Mouse (Mus musculus): ENCODE measurements around the gene Tubgcp6. TPM values are rescaled to one million over a fixed set of nuclear protein-coding genes. Genes with fewer than 3 reads are reported as not detected.

Gene Tubgcp6
- polyA plus RNA-seq, 1 experiment from 2014 or later, result 12.7 TPM

- Histone ChIP-seq H3K4me1 (no peaks in the 10 kb centered on the region), H3K4me3 (no peak overlapping the region), H3K4me2 (no peak overlapping the region), H3K9me3 (no peaks in the 10 kb centered on the region), H3K36me3 (peaks cover 100% of the 10 kb centered on the region), H3K27me3 (no peaks in the 10 kb centered on the region), H3K27ac (no peak overlapping the region), H3K9ac (no peak overlapping the region)
- 89% methylated on average over 5 of the region's 5 CpGs for WGBS
- no peak for ATAC-seq (ENCODE audit: insufficient number of reproducible peaks, low FRiP score, low TSS enrichment, low read depth)
These were observed 25.5 kb downstream of the Tubgcp6 start for GRCm38 (mm10) chr15:89097450-89097849.

DNA sequence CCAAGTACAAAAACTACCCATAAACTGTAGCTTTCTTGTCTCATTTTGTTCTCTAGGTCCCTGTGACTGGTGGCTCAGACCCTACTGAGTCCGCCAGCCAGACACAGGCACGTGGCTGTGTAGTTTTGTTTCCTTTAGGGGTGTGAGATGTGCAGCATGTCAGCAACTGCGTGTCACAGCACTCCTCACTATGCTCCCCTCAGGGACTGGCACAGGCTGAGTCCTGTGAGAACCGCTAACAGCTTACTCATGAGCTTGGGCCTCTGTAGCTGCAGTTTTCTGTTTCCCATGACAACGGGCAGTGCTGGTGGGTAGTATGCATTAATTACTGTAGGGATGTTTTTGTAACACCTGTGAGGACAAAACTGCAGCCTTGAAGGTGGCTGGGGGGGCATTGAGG is 30.7 kb downstream of the Tubgcp6 start:
- no peak for ATAC-seq (ENCODE audit: insufficient number of reproducible peaks, low FRiP score, low TSS enrichment, low read depth)
- Histone ChIP-seq H3K36me3 (peaks cover 55% of the 10 kb centered on the region), H3K9ac (no peak overlapping the region), H3K27me3 (no peaks in the 10 kb centered on the region), H3K4me3 (no peak overlapping the region), H3K4me2 (no peak overlapping the region), H3K9me3 (no peaks in the 10 kb centered on the region), H3K4me1 (peaks cover 21% of the 10 kb centered on the region), H3K27ac (no peak overlapping the region)
- WGBS, result 74% methylated on average over 5 of the region's 5 CpGs

GRCm38 (mm10) chr15:89090662-89091061 is 32.2 kb downstream of the Tubgcp6 start:
- Histone ChIP-seq H3K4me3 (no peak overlapping the region), H3K9me3 (no peaks in the 10 kb centered on the region), H3K36me3 (peaks cover 55% of the 10 kb centered on the region), H3K9ac (no peak overlapping the region), H3K4me1 (peaks cover 21% of the 10 kb centered on the region), H3K27me3 (no peaks in the 10 kb centered on the region), H3K27ac (no peak overlapping the region), H3K4me2 (no peak overlapping the region)
- ATAC-seq (ENCODE audit: insufficient number of reproducible peaks, low FRiP score, low TSS enrichment, low read depth), result no peak
- WGBS, result 61% methylated on average over 4 of the region's 4 CpGs

DNA sequence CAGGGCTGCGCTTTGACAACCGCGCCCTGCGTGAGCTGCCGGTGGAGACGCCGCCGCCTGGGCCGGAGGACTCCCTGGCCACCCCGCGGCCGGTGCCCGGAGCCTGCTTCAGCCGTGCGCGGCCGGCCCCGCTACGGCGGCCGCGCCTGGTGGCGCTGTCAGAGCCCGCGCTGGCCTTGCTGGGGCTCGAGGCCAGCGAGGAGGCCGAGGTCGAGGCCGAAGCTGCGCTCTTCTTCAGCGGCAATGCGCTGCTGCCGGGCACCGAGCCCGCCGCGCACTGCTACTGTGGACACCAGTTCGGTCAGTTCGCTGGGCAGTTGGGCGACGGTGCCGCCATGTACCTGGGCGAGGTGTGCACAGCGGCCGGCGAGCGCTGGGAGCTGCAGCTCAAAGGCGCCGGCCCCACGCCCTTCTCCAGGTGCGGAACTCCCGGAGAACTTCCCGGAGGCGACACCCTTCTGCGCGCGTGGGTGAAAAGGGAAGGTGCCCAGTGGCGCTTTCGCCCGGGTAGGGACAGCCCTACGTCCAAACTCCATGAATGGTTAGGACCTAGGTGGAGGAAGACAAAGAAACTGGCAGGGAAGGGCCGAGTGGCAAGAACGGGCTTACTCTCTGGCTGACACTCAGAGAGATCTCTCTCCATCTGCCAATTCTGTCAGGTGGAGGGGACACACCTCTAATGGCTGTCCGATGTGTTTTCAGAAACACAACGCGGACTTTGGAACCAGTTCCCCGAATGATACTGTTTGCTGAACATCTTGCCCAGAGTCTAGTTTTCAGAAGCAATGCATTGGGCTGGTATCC is 33.5 kb downstream of the Tubgcp6 start:
- peaks cover 55% of the 10 kb centered on the region for H3K36me3 ChIP-seq
- 0 out of 2 replicates have a peak, but pooled peaks have one; percentile 19 for ATAC-seq (ENCODE audit: insufficient number of reproducible peaks, low FRiP score, low TSS enrichment, low read depth)
- H3K9ac ChIP-seq, result peak overlapping the region; percentile 95
- 3% methylated on average over 68 of the region's 68 CpGs for WGBS
- no peaks in the 10 kb centered on the region for H3K9me3 ChIP-seq
- H3K4me2 ChIP-seq, result peak overlapping the region; percentile 95
- peak overlapping the region; percentile 84 for H3K27ac ChIP-seq
- H3K4me3 ChIP-seq, result peak overlapping the region; percentile 97
- no peaks in the 10 kb centered on the region for H3K27me3 ChIP-seq
- peaks cover 21% of the 10 kb centered on the region for H3K4me1 ChIP-seq

GRCm38 (mm10) chr15:89088607-89089247 is 34.2 kb downstream of the Tubgcp6 start, which contains the start of gene Selenoo:
Gene Selenoo (plus strand): TSS chr15:89089084.
- Histone ChIP-seq H3K27me3 (no peaks in the 10 kb centered on the region), H3K9ac (peak within 1 kb of the TSS; percentile 95), H3K27ac (peak within 1 kb of the TSS; percentile 84), H3K9me3 (no peaks in the 10 kb centered on the region), H3K4me1 (peaks cover 21% of the 10 kb centered on the region), H3K36me3 (peaks cover 55% of the 10 kb centered on the region), H3K4me2 (peak within 1 kb of the TSS; percentile 95), H3K4me3 (peak within 1 kb of the TSS; percentile 97)
- 2% methylated on average over 38 of the region's 38 CpGs for WGBS
- peak; percentile 83 for ATAC-seq (ENCODE audit: insufficient number of reproducible peaks, low FRiP score, low TSS enrichment, low read depth)

GRCm38 (mm10) chr15:89084826-89085225 is 38.1 kb downstream of the Tubgcp6 start:
- Histone ChIP-seq H3K9ac (no peak overlapping the region), H3K27me3 (no peaks in the 10 kb centered on the region), H3K4me1 (peaks cover 12% of the 10 kb centered on the region), H3K4me2 (no peak overlapping the region), H3K36me3 (peaks cover 73% of the 10 kb centered on the region), H3K4me3 (no peak overlapping the region), H3K9me3 (no peaks in the 10 kb centered on the region), H3K27ac (no peak overlapping the region)
- WGBS, result 89% methylated on average over 2 of the region's 2 CpGs
- ATAC-seq (ENCODE audit: insufficient number of reproducible peaks, low FRiP score, low TSS enrichment, low read depth), result no peak

DNA sequence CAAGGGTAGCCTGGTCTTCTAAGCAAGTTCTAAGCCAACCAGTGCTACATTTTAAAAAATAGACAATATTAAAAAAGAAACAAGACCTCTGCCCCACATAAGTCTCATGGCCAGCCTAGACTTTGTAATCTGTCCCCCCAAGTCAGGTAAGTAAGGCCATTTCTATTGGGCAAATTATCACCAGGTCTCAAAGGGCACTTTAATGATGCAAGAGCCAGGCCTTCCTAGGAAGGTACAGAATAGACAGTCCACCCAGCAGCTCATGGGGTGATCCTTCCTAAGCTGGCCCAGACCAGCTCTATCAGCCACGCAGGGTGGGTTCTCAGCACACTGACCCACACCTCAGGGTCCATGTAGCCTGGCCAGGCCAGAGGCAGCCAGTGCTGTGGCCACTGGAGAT is 39.0 kb downstream of the Tubgcp6 start:
- Histone ChIP-seq H3K36me3 (peaks cover 76% of the 10 kb centered on the region), H3K4me3 (no peak overlapping the region), H3K9me3 (no peaks in the 10 kb centered on the region), H3K4me1 (peaks cover 7% of the 10 kb centered on the region), H3K27me3 (no peaks in the 10 kb centered on the region), H3K27ac (no peak overlapping the region), H3K4me2 (no peak overlapping the region), H3K9ac (no peak overlapping the region)
- WGBS, result 100% methylated on average over 1 of the region's 1 CpGs
- ATAC-seq (ENCODE audit: insufficient number of reproducible peaks, low FRiP score, low TSS enrichment, low read depth), result no peak

- whole genome bisulfite sequencing, result 45% methylated on average over 9 of the region's 9 CpGs
- H3K4me3 ChIP-seq, result peak overlapping the region; percentile 82
- H3K27ac ChIP-seq, result no peak overlapping the region
These were observed 44.6 kb downstream of the Tubgcp6 start for GRCm38 (mm10) chr15:89078208-89078836.

GRCm38 (mm10) chr15:89076156-89076731 is 46.7 kb downstream of the Tubgcp6 start:
- peak; percentile 18 for ATAC-seq (ENCODE audit: insufficient number of reproducible peaks, low FRiP score, low TSS enrichment, low read depth)
- peak overlapping the region; percentile 82 for H3K4me3 ChIP-seq
- H3K36me3 ChIP-seq, result peaks cover 16% of the 10 kb centered on the region
- WGBS, result under 1% methylated on average over 28 of the region's 39 CpGs
- H3K27ac ChIP-seq, result peak overlapping the region; percentile 88
- H3K9me3 ChIP-seq, result no peaks in the 10 kb centered on the region
- H3K27me3 ChIP-seq, result no peaks in the 10 kb centered on the region
- peak overlapping the region; percentile 88 for H3K4me2 ChIP-seq
- H3K9ac ChIP-seq, result peak overlapping the region; percentile 85
- peaks cover 41% of the 10 kb centered on the region for H3K4me1 ChIP-seq

More at GRCm38 (mm10) chr15:89078208-89078836, 44.6 kb downstream of the Tubgcp6 start:
- H3K4me1 ChIP-seq, result peaks cover 41% of the 10 kb centered on the region
- no peaks in the 10 kb centered on the region for H3K9me3 ChIP-seq
- H3K4me2 ChIP-seq, result peak overlapping the region; percentile 88; the same call in 1 of the 2 replicates
- no peak overlapping the region for H3K9ac ChIP-seq
- H3K36me3 ChIP-seq, result peaks cover 37% of the 10 kb centered on the region
- ATAC-seq (ENCODE audit: insufficient number of reproducible peaks, low FRiP score, low TSS enrichment, low read depth), result no peak
- no peaks in the 10 kb centered on the region for H3K27me3 ChIP-seq

- Histone ChIP-seq H3K4me2 (peak overlapping the region; percentile 88), H3K27ac (peak overlapping the region; percentile 88), H3K36me3 (peaks cover 10% of the 10 kb centered on the region; the same call in 1 of the 2 replicates), H3K9ac (peak overlapping the region; percentile 85), H3K4me1 (peaks cover 41% of the 10 kb centered on the region), H3K27me3 (no peaks in the 10 kb centered on the region), H3K9me3 (no peaks in the 10 kb centered on the region), H3K4me3 (peak overlapping the region; percentile 82)
- WGBS, result under 1% methylated on average over 44 of the region's 59 CpGs
- peak; percentile 87 for ATAC-seq (ENCODE audit: insufficient number of reproducible peaks, low FRiP score, low TSS enrichment, low read depth)
These were observed 47.3 kb downstream of the Tubgcp6 start for GRCm38 (mm10) chr15:89075478-89076147.
